Mouse (Mus musculus): ENCODE measurements around the gene Eif4a2. TPM values are rescaled to one million over a fixed set of nuclear protein-coding genes. Genes with fewer than 3 reads are reported as not detected.
A peak's percentile ranks its signal among the peaks of the same experiment; 100 is the strongest.
"Not testable (repeated sequence)": the region's sequence is repeated elsewhere in the genome, so short reads cannot be mapped to it uniquely, and the experiment has no call there.

Gene Eif4a2
- polyA plus RNA-seq (2012; rRNA removed) = 618 and 643 TPM in 2 replicates

DNA sequence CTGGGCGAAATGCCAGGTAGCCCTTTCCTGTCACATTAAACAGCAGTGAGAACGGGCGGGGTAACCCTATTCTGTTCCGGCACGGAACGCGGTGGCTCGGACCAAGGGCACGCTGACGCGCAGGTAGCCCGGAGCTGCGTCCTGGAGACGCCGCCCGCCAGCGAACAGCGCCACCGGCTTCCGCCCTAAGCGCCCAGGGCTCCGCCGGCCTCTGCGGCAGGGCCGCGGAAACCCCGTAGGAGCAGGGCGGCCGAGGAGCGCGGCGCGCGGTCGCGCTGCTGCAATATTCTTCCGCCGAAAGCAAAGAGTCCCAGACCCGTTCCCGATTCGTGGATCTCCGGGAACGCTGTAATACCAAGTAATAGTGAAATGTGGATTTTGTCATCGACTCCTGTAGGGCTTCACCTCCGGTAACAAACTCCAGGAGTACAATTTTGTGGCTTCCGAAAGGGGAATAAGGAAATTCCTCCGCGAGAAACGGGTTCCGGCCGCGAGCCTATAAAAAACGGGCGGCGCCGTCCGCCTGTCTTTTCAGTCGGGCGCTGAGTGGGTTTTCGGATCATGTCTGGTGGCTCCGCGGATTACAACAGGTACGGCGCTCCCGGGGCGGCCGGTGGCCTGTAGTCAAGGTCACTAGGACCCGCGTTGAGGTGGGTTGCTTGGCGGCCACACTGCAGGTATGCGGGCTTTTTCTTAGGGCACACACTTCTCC, at the start of gene Eif4a2:
Gene Eif4a2, plus strand, starts transcription at position 214 of the 712 bp plus-strand sequence.
- TF ChIP-seq POLR2A (IDR thresholded peaks at IDR 0.05; ENCODE audit: borderline replicate concordance, extremely low read depth, insufficient read depth, insufficient read length, poor library complexity, severe bottlenecking) = peak; percentile 99
- TF ChIP-seq CTCF (IDR thresholded peaks at IDR 0.05; ENCODE audit: borderline replicate concordance, extremely low read depth, insufficient read depth, insufficient read length) = no peak; the same call in 1 of the 2 replicates
- DNase-seq (ENCODE audit: low read depth) = peak; percentile 97

DNA sequence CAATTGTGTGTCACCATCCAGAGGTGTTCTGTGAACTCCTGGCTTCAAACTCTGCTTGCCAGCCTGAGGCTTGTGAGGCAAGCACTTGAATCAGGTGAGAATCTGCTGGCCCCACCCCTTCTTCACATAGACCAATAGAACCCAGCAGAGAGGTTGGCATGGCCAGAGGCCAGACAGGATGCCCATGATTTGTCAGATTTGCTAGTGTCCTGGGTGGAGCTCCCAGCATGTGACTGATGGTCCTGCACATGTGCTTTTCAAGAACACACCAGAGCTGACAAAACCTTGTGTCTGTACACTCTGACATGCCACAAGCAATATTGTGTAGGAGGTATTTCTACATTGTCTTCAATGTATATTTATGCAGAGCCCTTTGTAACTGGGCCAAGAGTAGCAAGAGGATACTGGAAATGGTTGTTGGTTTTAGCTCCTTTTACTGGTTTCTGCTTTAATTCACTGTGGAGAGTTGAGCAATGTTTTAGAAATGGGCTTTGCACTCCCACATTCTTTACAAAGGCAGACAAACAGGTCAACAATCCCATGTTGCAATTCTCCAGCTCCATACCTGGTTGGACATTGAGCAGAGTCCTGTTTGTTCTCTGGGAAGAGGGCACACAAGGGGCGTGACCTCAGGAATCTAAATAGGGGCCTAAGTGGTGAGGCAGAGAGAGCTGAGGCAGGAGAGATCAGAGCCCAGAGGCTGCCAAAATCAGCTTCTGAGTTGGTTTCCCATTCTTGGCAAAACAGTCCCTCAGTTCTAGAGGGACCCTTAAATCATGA, 49.4 kb upstream of the Eif4a2 start, which contains the start of gene Kng1:
Gene Kng1, plus strand, starts transcription at position 198 of the 780 bp plus-strand sequence.
- not testable (repeated sequence) for DNase-seq (ENCODE audit: low read depth)

DNA sequence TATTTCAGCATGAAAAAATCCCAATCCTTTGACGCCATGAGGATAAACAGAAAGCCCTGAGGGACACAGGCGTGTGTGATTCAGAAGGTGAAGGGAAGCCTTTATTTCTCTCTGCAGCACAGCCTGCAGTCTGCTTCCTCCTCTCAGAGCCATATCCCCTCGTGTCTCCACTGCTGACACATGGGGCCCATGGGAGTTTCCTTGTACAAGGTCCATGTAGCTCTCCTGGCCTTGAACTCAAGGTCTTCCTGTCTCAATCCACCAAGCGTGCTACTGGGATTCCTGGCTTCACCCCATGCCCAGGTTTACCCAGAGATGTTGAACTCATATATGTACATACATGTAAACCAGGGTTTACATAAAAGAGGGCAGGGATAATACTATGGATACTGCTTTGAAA, 47.6 kb upstream of the Eif4a2 start:
- not testable (repeated sequence) for DNase-seq (ENCODE audit: low read depth)

DNA sequence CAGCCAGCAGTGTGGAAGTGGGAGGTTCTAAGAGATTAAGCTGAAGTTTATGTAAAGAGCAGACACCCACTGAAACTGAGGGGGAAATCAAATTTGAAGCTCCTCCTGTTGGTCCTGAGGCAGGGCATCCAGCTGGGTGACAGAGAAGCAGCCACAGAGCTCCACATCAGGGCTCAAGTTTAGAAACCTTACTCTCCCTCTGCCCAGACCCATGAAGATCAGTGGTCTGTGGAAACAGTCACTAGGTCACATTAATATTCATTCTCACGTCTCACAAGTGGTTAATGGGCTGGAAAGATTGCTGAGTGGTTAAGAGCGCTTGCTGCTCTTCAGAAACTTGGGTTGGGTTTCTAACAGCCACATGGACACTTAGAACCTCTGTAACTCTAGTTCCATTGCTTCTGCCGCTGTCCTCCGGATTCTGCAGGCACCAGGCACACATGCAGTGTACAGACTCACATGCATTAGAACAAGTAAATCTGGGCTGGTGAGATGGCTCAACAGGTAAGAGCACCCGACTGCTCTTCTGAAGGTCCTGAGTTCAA, 46.4 kb upstream of the Eif4a2 start:
- DNase-seq (ENCODE audit: low read depth) = not testable (repeated sequence)

DNA sequence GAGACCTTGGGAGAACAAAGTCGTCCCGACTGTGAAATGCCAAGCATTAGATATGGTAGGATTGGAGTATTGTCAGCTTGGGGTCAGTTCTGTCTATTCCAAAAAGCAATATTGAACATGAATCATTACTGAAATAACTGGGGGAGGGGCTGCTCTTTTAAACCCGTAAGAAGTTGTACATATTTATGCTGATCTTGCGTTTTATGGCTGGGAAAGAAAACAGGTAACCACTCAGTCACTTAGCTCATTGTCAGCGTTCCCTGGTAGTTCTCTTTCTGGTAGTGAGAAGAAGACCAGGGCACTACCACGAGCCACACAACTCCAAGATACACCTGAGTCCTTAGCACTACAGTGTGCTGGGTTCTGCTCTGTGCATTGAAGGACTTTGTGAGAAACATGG, 29.7 kb upstream of the Eif4a2 start:
- not testable (repeated sequence) for DNase-seq (ENCODE audit: low read depth)

DNA sequence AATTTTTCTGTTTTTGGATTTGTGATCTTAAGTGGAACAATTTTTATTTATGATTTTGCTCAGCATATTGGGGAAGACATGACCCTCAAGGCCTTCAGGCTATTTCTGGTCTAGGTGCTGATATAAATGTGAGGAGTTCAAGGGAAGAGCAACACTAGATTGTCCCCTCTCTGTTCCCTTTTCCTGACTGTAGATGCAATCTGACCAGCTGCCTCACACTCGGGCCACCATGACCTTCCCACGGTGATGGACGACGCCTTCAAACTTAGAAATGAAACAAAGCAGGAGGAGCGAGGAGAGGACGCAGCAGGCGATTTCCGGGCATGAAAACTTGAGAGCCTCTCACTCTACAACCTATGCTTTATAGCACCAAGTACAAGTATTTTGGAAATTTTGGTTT, 20.1 kb upstream of the Eif4a2 start:
- DNase-seq (ENCODE audit: low read depth) = not testable (repeated sequence)

DNA sequence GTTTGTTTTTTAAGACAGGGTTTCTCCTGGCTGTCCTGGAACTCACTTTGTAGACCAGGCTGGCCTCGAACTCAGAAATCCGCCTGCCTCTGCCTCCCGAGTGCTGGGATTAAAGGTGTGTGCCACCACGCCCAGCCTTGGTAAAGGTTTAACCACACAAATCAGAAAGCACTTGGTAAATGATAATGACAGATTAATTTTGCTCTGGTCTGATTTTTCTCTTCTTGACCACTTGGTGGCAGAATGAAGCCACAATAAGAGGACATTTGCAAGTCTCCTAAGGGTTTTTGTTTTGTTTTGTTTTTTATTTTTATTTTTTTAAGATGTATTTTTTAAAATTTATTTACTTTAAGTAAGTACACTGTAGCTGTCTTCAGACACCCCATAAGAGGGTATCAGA, 19.5 kb upstream of the Eif4a2 start:
- DNase-seq (ENCODE audit: low read depth) = peak; percentile 51

DNA sequence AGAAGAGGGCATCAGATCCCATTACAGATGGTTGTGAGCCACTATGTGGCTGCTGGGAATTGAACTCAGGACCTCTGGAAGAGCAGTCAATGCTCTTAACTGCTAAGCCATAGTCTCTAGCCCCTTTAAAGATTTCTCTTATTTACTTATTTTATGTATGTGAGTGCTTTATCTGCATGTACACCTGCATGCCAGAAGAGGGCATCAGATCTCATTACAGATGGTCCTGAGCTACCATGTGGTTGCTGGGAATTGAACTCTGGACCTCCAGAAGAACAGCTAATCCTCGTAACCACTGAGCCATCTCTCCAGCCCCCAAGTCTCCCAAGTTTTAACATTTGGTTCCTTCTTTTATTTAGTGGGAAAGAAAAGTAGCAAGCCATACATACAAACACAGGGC, 18.8 kb upstream of the Eif4a2 start:
- not testable (repeated sequence) for DNase-seq (ENCODE audit: low read depth)

DNA sequence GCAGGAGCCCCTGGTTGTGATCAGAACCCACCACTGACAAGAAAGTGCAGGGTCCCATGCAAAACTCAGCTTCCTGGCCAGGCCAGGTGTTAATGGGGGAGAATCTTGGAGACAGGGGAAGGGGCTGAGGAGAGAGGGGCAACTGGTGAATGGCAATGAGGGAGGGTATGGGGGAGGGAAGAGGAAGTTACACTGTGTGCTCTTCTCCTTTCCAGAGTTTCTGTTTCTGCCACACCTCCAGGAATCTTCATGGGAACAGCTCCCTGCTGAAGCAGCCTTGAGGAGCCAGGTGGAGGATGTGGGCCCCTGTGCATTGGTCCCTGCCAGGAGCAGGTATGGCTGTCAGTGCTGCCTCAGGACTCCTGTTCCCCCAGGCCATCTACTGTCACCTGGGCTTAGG, 15.9 kb upstream of the Eif4a2 start:
- DNase-seq (ENCODE audit: low read depth) = not testable (repeated sequence)

DNA sequence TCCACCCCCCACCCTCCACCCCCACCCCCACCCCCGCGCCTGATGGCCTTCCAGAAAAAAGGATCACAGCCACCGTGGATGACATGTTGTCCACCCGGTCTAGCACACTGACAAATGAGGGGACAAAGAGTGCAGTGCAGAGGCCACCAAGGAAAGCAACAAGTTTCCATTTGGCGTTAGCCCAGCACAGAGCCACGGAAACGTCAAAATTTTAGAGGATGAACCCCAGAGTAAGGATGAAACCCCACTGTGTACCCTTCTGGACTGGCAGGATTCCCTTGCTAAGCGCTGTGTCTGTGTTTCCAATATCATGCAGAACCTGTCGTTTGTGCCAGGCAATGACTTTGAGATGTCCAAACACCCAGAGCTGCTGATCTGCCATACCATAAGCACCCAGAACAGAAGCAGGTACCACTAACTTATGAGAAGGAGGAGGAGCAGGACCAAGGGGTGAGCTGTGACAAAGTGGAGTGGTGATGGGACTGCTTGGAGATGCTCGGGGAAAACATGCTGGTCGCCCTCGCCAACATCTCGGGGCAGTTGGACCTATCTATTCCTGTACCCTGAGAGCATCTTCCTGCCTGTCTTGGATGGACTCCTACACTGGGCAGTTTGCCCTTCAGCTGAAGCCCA, 13.8 kb upstream of the Eif4a2 start:
- no peak for DNase-seq (ENCODE audit: low read depth)
- TF ChIP-seq POLR2A (IDR thresholded peaks at IDR 0.05; ENCODE audit: borderline replicate concordance, extremely low read depth, insufficient read depth, insufficient read length, poor library complexity, severe bottlenecking) (no peak), CTCF (IDR thresholded peaks at IDR 0.05; ENCODE audit: borderline replicate concordance, extremely low read depth, insufficient read depth, insufficient read length) (no peak)

DNA sequence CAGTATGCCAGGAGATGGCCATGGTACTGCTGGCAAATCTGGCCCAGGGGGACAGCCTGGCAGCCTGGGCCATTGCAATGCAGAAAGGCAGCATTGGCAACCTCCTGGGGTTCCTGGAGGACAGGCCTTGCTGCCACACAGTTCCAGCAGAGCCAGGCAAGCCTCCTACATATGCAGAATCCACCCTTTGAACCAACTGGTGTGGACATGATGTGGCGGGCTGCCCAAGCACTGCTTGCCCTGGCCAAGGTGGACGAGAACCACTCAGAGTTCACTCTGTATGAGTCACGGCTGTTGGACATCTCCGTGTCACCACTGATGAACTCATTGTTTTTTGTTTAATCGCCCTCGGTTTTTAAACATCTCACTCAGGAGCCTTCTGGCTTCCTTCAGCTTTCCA, 13.1 kb upstream of the Eif4a2 start:
- DNase-seq (ENCODE audit: low read depth) = no peak
- TF ChIP-seq POLR2A (IDR thresholded peaks at IDR 0.05; ENCODE audit: borderline replicate concordance, extremely low read depth, insufficient read depth, insufficient read length, poor library complexity, severe bottlenecking) = no peak
- no peak for TF ChIP-seq CTCF (IDR thresholded peaks at IDR 0.05; ENCODE audit: borderline replicate concordance, extremely low read depth, insufficient read depth, insufficient read length)

DNA sequence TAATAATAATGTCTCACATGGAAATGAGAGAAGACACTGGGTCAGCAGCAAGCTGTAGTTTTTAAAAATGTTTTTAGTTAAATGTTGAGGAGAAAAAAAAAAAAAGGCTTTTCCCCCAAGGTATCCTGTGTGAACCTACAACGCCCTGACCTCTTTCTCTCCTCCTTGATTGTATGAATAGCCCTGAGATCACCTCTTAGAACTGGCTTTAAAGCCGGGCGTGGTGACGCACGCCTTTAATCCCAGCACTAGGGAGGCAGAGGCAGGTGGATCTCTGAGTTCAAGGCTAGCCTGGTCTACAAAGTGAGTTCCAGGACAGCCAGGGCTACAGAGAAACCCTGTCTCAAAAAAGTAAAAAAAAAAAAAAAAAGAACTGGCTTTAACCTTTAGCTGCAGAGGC, 11.7 kb upstream of the Eif4a2 start:
- DNase-seq (ENCODE audit: low read depth) = not testable (repeated sequence)

DNA sequence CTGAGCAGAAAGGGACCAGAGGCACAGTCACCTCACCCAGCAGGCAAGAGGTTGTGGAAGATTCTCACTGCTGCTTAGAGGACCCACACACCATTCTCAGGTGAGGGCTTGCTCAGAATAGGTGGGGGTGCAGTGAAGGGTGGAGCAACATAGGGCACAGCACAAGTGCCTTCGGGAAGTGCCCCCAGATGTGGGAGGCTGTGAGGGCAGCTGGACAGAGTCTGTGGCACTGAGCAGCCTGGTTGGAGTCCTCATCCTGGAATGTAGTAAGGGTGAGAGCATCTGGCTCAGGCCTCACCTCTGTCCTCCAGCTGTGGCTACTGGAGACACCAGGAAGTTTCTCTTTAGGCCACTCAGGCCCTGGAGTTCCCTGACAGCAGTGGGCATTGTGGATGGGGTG, 10.4 kb upstream of the Eif4a2 start:
- DNase-seq (ENCODE audit: low read depth) = not testable (repeated sequence)

DNA sequence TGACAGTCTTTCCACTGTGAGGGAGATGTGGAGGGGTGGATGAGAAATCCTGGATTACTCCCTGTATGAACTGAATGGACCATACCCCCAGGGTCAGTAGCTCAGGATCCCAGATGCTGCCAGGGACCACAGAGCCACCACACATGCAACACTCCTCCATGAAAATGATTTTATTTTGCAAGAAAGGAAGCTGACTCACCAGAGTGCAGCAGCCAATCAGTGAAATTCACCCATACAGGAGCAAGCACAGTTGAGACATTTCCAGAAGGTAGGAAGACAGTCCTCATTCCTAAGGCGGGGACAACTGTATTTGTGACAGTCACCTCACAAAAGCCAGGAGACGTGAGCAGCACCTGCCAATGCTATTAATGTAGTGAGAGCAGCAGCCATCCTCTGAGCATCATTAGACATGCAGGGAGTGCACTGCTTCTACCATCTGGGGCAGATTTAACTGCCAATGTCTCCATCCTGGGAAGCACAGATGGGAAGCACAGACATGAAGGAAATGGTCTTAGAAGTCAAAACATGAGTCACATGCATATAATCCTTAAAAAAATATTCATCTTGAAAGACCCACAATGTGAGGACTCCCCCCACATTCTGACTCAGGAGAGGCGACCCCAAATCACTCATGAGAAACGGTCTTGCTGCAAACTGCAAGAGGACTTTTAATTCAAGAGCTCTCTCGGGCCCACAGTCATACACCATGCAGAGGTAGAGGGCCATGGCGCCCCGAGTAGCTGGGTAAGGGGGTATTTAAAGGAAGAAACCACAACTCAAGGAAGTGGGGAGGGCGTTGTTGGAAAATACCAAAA, 9.7 kb upstream of the Eif4a2 start:
- peak; percentile 61 for DNase-seq (ENCODE audit: low read depth)

DNA sequence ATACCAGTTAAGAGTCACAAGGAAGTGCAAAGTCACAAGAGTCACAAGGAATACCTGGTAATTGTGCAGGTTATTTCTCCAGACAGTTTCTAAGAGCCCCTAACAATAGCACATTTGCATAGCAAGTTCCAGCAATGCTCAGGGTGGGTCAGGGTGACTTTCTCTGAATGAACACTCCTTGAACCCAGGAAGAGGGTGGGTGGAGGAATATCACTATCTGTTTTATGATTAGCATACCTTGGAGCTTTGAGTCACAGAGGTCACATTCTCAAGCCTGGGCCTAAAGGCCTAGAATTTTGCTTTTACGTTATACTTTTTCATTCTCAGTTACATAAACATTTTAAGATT, 9.2 kb upstream of the Eif4a2 start:
- not testable (repeated sequence) for DNase-seq (ENCODE audit: low read depth)
